Mouse (Mus musculus) midbrain, embryonic 16.5 days (tissue): ENCODE measurements around the gene Cacnb3. TPM values are rescaled to one million over a fixed set of nuclear protein-coding genes. Genes with fewer than 3 reads are reported as not detected.
A peak's percentile ranks its signal among the peaks of the same experiment; 100 is the strongest.

Source experiments
- ATAC-seq: fragments of 200-750 bp; cut with Nextera tagmentation; 2 replicates; pipeline ENCODE4 v1.8.0; 2017; ENCODE audit warnings: moderate TSS enrichment
- H3K27ac ChIP-seq: fragments of 300-500 bp; sonication (generic); 2 replicates; pipeline ENCODE4 v1.5.1; 2014; ENCODE audit warnings: mild to moderate bottlenecking, low read length, mixed read lengths
- H3K27me3 ChIP-seq: fragments of 300-500 bp; sonication (generic); 2 replicates; pipeline ENCODE4 v1.6.1; 2014; ENCODE audit warnings: low read depth, low read length, mixed read lengths; ENCODE audit not compliant: control insufficient read depth, insufficient read depth
- H3K36me3 ChIP-seq: fragments of 300-500 bp; sonication (generic); 2 replicates; pipeline ENCODE4 v1.6.1; 2014; ENCODE audit warnings: mild to moderate bottlenecking, low read length, moderate library complexity, mixed read lengths; ENCODE audit not compliant: control insufficient read depth, insufficient read depth
- H3K4me1 ChIP-seq: fragments of 300-500 bp; sonication (generic); 2 replicates; pipeline ENCODE4 v1.6.1; 2014; ENCODE audit warnings: mild to moderate bottlenecking, low read length, mixed read lengths; ENCODE audit not compliant: control insufficient read depth, insufficient read depth
- H3K4me2 ChIP-seq: fragments of 300-500 bp; sonication (generic); 2 replicates; pipeline ENCODE4 v1.6.1; 2014; ENCODE audit warnings: mild to moderate bottlenecking, low read length, mixed read lengths
- H3K4me3 ChIP-seq: fragments of 300-500 bp; sonication (generic); 2 replicates; pipeline ENCODE4 v1.5.1; 2014; ENCODE audit warnings: low read depth, mild to moderate bottlenecking, low read length, moderate library complexity, mixed read lengths
- H3K9ac ChIP-seq: fragments of 300-500 bp; sonication (generic); 2 replicates; pipeline ENCODE4 v1.6.1; 2014; ENCODE audit warnings: low read depth, low read length, mixed read lengths
- H3K9me3 ChIP-seq: fragments of 300-500 bp; sonication (generic); replicated peaks from 2 replicates; pipeline ENCODE4 v1.6.1; 2014; ENCODE audit warnings: mild to moderate bottlenecking, low read length, mixed read lengths; ENCODE audit not compliant: control insufficient read depth, poor library complexity, severe bottlenecking
- WGBS: fragments of 180-500 bp; shearing (Covaris S2); extraction: QIAGEN DNeasy Blood & Tissue Kit; methylation state at CpG from one replicate; pipeline ENCODE4 v1.1.7; 2014; 5-methylcytosine and 5-hydroxymethylcytosine counted together
- polyA plus RNA-seq: library from polyadenylated mRNA; unstranded; fragments of >200 nt; fragmentation: Nextera tagmentation; extraction: Ambion mirVana; gene quantifications from 2 replicates; pipeline ENCODE4 v1.2.1, GENCODE M21; 2015

Gene Cacnb3
- polyA plus RNA-seq, 1 experiment from 2014 or later = 198 TPM

- Histone ChIP-seq H3K27ac (no peak overlapping the region), H3K4me3 (no peak overlapping the region), H3K36me3 (peaks cover 62% of the 10 kb centered on the region), H3K9me3 (no peaks in the 10 kb centered on the region), H3K4me2 (no peak overlapping the region), H3K27me3 (no peaks in the 10 kb centered on the region), H3K4me1 (no peaks in the 10 kb centered on the region), H3K9ac (no peak overlapping the region)
- WGBS = 96% methylated on average over 8 of the region's 8 CpGs
- no peak for ATAC-seq
Observed at GRCm38 (mm10) chr15:98652174-98652573, 21.5 kb downstream of the Cacnb3 start.

- Histone ChIP-seq H3K4me1 (peaks cover 7% of the 10 kb centered on the region), H3K9me3 (no peaks in the 10 kb centered on the region), H3K4me2 (no peak overlapping the region), H3K36me3 (peaks cover 34% of the 10 kb centered on the region), H3K4me3 (no peak overlapping the region), H3K9ac (no peak overlapping the region), H3K27ac (no peak overlapping the region), H3K27me3 (no peaks in the 10 kb centered on the region)
- ATAC-seq = no peak
- 84% methylated on average over 15 of the region's 15 CpGs for WGBS
Observed at GRCm38 (mm10) chr15:98656982-98657751, 26.5 kb downstream of the Cacnb3 start.

- peak overlapping the region; percentile 95 for H3K9ac ChIP-seq
- peaks cover 11% of the 10 kb centered on the region for H3K36me3 ChIP-seq
- peak overlapping the region; percentile 91 for H3K27ac ChIP-seq
- H3K9me3 ChIP-seq = no peaks in the 10 kb centered on the region
- under 1% methylated on average over 14 of the region's 14 CpGs for WGBS
- H3K27me3 ChIP-seq = no peaks in the 10 kb centered on the region
- no peak; the same call in 1 of the 2 replicates for ATAC-seq
- H3K4me1 ChIP-seq = peaks cover 7% of the 10 kb centered on the region
- H3K4me2 ChIP-seq = peak overlapping the region; percentile 79
- peak overlapping the region; percentile 90 for H3K4me3 ChIP-seq
Observed at GRCm38 (mm10) chr15:98662198-98662566, 31.5 kb downstream of the Cacnb3 start.

GRCm38 (mm10) chr15:98662567-98663545 lies 32.2 kb downstream of the Cacnb3 start, which contains the start of gene Ddx23:
Gene Ddx23, minus strand, starts transcription at chr15:98662894.
- Histone ChIP-seq H3K9me3 (no peaks in the 10 kb centered on the region), H3K27me3 (no peaks in the 10 kb centered on the region), H3K36me3 (peaks cover 5% of the 10 kb centered on the region; the same call in 1 of the 2 replicates), H3K4me2 (peak within 1 kb of the TSS; percentile 79), H3K4me1 (peaks cover 7% of the 10 kb centered on the region), H3K9ac (peak within 1 kb of the TSS; percentile 95), H3K4me3 (peak within 1 kb of the TSS; percentile 90), H3K27ac (peak within 1 kb of the TSS; percentile 91)
- peak; percentile 96 for ATAC-seq
- WGBS = 4% methylated on average over 47 of the region's 48 CpGs

GRCm38 (mm10) chr15:98664042-98664907 lies 33.6 kb downstream of the Cacnb3 start:
- Histone ChIP-seq H3K27me3 (no peaks in the 10 kb centered on the region), H3K4me3 (no peak overlapping the region), H3K4me2 (no peak overlapping the region), H3K9me3 (no peaks in the 10 kb centered on the region), H3K36me3 (no peaks in the 10 kb centered on the region), H3K4me1 (peaks cover 7% of the 10 kb centered on the region), H3K27ac (no peak overlapping the region), H3K9ac (no peak overlapping the region)
- WGBS = 76% methylated on average over 11 of the region's 11 CpGs
- no peak for ATAC-seq

GRCm38 (mm10) chr15:98672592-98672991 lies 42.0 kb downstream of the Cacnb3 start:
- no peaks in the 10 kb centered on the region for H3K27me3 ChIP-seq
- 84% methylated on average over 4 of the region's 4 CpGs for WGBS
- no peak overlapping the region for H3K4me2 ChIP-seq
- no peak overlapping the region for H3K4me3 ChIP-seq
- no peaks in the 10 kb centered on the region for H3K9me3 ChIP-seq
- H3K27ac ChIP-seq = no peak overlapping the region
- H3K9ac ChIP-seq = no peak overlapping the region
- H3K4me1 ChIP-seq = peaks cover 31% of the 10 kb centered on the region
- no peaks in the 10 kb centered on the region for H3K36me3 ChIP-seq
- no peak for ATAC-seq

GRCm38 (mm10) chr15:98673732-98674131 lies 43.1 kb downstream of the Cacnb3 start:
- Histone ChIP-seq H3K36me3 (no peaks in the 10 kb centered on the region), H3K27ac (peak overlapping the region; percentile 69), H3K9me3 (no peaks in the 10 kb centered on the region), H3K9ac (peak overlapping the region; percentile 15; the same call in 1 of the 2 replicates), H3K27me3 (no peaks in the 10 kb centered on the region), H3K4me1 (peaks cover 31% of the 10 kb centered on the region), H3K4me2 (peak overlapping the region; percentile 93; the same call in 1 of the 2 replicates), H3K4me3 (no peak overlapping the region)
- 78% methylated on average over 7 of the region's 7 CpGs for WGBS
- no peak for ATAC-seq

GRCm38 (mm10) chr15:98674284-98674993 lies 43.8 kb downstream of the Cacnb3 start:
- peak; percentile 61 for ATAC-seq
- H3K27ac ChIP-seq = peak overlapping the region; percentile 69

More at GRCm38 (mm10) chr15:98674284-98674993, 43.8 kb downstream of the Cacnb3 start:
- peak overlapping the region; percentile 93 for H3K4me2 ChIP-seq
- no peaks in the 10 kb centered on the region for H3K27me3 ChIP-seq
- no peaks in the 10 kb centered on the region for H3K36me3 ChIP-seq
- peak overlapping the region; percentile 63 for H3K4me3 ChIP-seq
- H3K9me3 ChIP-seq = no peaks in the 10 kb centered on the region
- peaks cover 31% of the 10 kb centered on the region for H3K4me1 ChIP-seq
- peak overlapping the region; percentile 72 for H3K9ac ChIP-seq
- 14% methylated on average over 7 of the region's 7 CpGs for WGBS
